Mouse (Mus musculus) liver, embryonic 18 days (tissue): Measurements from ENCODE around the gene Olfr601. TPM values are rescaled to one million over a fixed set of nuclear protein-coding genes. Genes with fewer than 3 reads are reported as not detected.

Source experiments
- polyA plus RNA-seq: library from polyadenylated mRNA; depleted of rRNA; stranded (reverse); fragments of >200 nt; gene quantifications from 2 replicates; pipeline ENCODE4 v1.2.3, GENCODE M21; 2012; rRNA removed

The Olfr601 gene
- polyA plus RNA-seq, result not detected in 2 replicates

DNA sequence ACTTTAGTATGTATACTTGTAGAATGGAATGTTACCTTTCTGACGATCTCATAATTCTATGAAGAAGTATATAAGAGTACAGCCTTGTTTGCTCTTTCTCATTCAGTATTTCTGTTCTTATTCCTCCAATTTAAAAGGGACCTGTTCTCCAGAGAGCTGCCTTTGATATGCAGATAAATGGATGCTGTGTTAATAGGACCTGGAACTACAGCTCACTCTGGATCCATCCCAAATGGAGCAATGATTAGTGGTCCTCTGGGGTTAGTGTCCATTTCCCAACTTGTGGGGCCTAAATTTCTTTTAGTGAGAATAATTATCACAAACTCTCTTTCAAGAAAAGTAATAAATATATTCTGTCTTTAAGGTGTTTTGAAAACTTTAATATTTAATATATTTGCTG lies at the start of gene Olfr601:
Gene Olfr601, minus strand, starts transcription at position 101 of the 400 bp plus-strand sequence.

DNA sequence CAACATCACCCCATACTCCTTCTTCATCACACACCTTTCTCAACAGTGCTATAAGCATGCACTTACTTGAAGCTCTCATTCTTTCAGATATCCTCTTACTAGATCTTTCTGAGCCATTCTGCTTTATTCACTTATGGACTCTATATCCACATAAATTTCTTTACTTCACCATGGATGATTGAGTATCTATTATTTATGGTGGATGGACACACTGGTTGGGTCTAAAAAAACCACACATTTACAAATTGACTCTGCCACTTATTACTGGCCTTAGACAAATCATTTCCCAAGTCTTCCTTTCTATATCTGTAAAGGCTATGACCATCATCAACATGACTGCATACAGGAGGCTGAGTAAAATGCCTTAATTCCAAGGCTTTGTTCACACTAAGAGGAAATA lies 23.6 kb upstream of the Olfr601 start, which contains the start of gene Olfr603:
Gene Olfr603, minus strand, starts transcription at position 101 of the 400 bp plus-strand sequence.

DNA sequence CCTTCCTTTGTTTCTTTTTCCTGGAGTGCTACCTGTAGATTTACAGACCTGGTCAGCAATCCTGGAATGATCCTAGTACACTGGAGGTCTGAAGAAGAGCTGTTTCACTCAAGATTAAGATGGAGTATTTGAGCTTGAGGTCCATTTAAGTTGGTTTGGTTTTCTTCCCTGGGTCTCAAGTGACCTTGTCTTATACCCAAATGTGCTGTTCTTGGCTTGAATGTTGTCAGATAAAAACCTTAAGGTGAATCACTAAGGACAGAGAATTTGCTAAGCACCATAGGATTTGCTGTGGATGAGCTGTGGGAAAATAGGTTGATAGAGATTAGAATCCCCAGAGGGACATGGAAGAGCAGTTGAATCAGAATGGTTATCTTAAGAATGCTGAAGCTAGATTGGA lies 12.9 kb downstream of the Olfr601 start, which contains the start of gene Olfr600:
Gene Olfr600, minus strand, starts transcription at position 101 of the 400 bp plus-strand sequence.

DNA sequence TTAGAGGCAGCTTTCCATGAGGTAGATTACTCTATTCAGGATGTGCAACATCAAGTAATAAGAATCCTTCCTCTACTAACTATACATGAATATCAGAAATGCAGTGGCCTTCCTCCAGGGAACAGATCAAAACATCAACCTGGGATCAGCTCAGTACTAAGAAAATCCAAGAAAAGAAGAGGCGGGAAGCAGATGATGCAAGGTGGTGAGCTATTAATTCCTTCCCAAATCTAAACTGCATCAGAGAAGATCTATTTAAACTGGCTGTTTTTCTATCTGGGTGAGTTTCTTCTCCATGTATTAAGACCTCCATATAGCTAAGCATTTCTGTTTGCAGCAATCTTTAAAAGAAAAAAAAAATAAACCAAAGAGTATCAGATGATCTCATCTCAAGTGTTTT lies 26.8 kb downstream of the Olfr601 start, which contains the start of gene Olfr599:
Gene Olfr599, plus strand, starts transcription at position 301 of the 400 bp plus-strand sequence.

DNA sequence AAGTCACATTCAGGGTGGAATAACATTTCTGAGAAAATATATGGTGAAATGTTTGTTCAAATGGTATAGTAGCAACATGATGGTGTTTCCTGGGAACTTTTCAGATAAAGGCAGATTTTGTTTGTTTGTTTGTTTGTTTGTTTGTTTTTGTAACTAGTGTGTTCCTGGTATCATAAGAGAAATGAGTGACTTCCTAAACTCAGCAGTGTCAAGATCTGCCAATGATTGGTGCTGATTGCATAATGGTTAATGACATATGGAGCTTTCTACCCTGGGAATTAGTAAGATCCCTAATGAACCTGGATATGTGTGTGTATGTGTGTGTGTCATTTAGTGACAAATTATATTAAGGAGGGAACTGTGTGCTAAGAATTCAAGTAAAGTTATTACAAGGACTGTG lies 39.2 kb downstream of the Olfr601 start, which contains the start of gene Olfr598:
Gene Olfr598, plus strand, starts transcription at position 301 of the 400 bp plus-strand sequence.

DNA sequence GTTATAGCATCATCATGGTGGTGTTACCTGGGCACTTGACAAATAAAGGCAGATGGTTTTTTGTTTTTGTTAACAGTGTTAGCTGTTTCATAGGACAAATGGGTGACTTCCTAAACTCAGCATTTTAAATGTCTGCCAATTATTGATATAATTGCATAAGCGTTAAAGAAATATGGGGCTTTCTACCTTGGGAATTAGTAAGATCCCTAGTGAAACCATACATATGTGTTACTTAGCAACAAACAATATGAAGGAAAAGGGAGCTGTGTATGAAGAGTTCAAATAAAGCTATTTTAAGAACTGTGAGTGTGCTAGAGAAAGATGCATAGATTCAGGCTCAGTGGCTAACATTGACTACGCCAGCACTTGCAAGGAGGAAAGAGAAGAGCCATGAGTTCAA lies 46.4 kb downstream of the Olfr601 start, which contains the start of gene Olfr597:
Gene Olfr597, plus strand, starts transcription at position 301 of the 400 bp plus-strand sequence.

Other genes starting within 250 kb of the Olfr601 start
- not detected in 2 replicates for gene Olfr586, start 237.0 kb downstream of the Olfr601 start, polyA plus RNA-seq
- not detected in 2 replicates for gene Olfr588-ps1, start 221.8 kb downstream of the Olfr601 start, polyA plus RNA-seq
- gene Olfr589, start 206.3 kb downstream of the Olfr601 start, polyA plus RNA-seq, result not detected in 2 replicates
- gene Olfr591, start 184.3 kb downstream of the Olfr601 start, polyA plus RNA-seq, result not detected in 2 replicates
- gene Olfr592, start 177.9 kb downstream of the Olfr601 start, polyA plus RNA-seq, result not detected in 2 replicates
- gene Olfr593, start 150.8 kb downstream of the Olfr601 start, polyA plus RNA-seq, result not detected in 2 replicates
- not detected in 2 replicates for gene Olfr594, start 145.7 kb downstream of the Olfr601 start, polyA plus RNA-seq
- not detected in 2 replicates for gene Usp17ld, start 110.2 kb downstream of the Olfr601 start, polyA plus RNA-seq
- gene Olfr596, start 57.0 kb downstream of the Olfr601 start, polyA plus RNA-seq, result not detected in 2 replicates
- not detected in 2 replicates for gene Olfr597, start 46.3 kb downstream of the Olfr601 start, polyA plus RNA-seq
- not detected in 2 replicates for gene Olfr598, start 39.1 kb downstream of the Olfr601 start, polyA plus RNA-seq
- gene Olfr599, start 26.7 kb downstream of the Olfr601 start, polyA plus RNA-seq, result not detected in 2 replicates
- gene Olfr600, start 13.0 kb downstream of the Olfr601 start, polyA plus RNA-seq, result not detected in 2 replicates
- not detected in 2 replicates for gene Olfr603, start 23.5 kb upstream of the Olfr601 start, polyA plus RNA-seq
- not detected in 2 replicates for gene Usp17lc, start 52.4 kb upstream of the Olfr601 start, polyA plus RNA-seq
- not detected in 2 replicates for gene Olfr605, start 82.8 kb upstream of the Olfr601 start, polyA plus RNA-seq
- gene Olfr606, start 86.4 kb upstream of the Olfr601 start, polyA plus RNA-seq, result not detected in 2 replicates
- gene Olfr607, start 101.5 kb upstream of the Olfr601 start, polyA plus RNA-seq, result not detected in 2 replicates
- gene Olfr608, start 107.2 kb upstream of the Olfr601 start, polyA plus RNA-seq, result not detected in 2 replicates
- not detected in 2 replicates for gene Olfr609, start 135.4 kb upstream of the Olfr601 start, polyA plus RNA-seq
- not detected in 2 replicates for gene Olfr610, start 149.5 kb upstream of the Olfr601 start, polyA plus RNA-seq
- not detected in 2 replicates for gene Olfr611, start 158.2 kb upstream of the Olfr601 start, polyA plus RNA-seq
- gene Olfr612, start 180.1 kb upstream of the Olfr601 start, polyA plus RNA-seq, result not detected in 2 replicates
- gene Olfr613, start 185.4 kb upstream of the Olfr601 start, polyA plus RNA-seq, result not detected in 2 replicates
- gene Olfr615, start 193.4 kb upstream of the Olfr601 start, polyA plus RNA-seq, result not detected in 2 replicates
- not detected in 2 replicates for gene Olfr616, start 206.5 kb upstream of the Olfr601 start, polyA plus RNA-seq
- not detected in 2 replicates for gene Olfr617, start 210.4 kb upstream of the Olfr601 start, polyA plus RNA-seq
- gene Olfr618, start 227.4 kb upstream of the Olfr601 start, polyA plus RNA-seq, result not detected in 2 replicates
- gene Olfr619, start 237.9 kb upstream of the Olfr601 start, polyA plus RNA-seq, result not detected in 2 replicates
- gene Olfr620, start 249.9 kb upstream of the Olfr601 start, polyA plus RNA-seq, result not detected in 2 replicates